Mouse (Mus musculus): ENCODE results near the gene Noct. TPM values are rescaled to one million over a fixed set of nuclear protein-coding genes. Genes with fewer than 3 reads are reported as not detected.
"Not testable (repeated sequence)": the region's sequence is repeated elsewhere in the genome, so short reads cannot be mapped to it uniquely, and the experiment has no call there.

The Noct gene
- 11.0 and 11.5 TPM in 2 replicates for polyA plus RNA-seq (2014; fragmentation: Nextera tagmentation; extraction: Ambion mirVana)

DNA sequence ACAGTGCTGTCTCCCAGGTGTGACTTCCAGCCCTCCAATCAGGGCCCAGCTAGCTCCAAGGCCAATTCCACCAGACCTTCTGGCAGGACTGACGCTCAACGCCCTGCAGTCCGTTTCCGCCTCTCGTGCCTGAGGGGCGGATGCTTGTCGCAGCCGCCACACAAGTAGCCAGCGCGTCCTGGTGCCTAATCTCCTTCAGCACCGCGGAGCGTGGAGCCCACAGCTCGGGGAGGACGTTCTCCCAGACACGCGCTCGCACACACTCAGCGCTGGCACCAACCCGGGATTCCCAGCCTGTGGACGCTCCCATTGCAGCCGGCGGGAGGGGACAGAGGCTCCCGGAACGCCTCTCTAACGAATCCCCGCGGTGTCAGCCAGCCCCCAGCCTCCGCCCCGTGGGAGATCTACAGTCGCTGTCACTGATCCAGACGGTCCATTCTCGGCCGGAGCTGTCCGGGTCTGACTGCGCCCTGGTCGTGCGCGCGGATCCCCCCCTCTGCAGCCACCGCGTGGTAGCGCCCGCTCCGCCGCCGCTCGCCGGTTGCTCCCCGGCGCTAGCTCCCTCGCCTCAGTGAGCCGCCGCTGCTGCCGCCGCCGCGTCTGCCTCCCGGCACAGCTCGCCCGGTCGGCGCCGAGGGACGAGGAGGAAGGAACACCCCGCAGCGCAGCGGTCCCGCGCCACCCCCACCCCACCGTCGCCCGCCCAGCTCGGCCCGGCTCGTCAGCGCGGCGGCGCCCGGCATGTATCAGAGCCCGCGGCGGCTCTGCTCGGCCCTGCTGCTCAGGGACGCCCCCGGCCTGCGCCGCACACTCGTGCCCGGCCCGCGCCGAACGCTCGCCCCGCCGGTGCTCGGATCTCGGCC is at the start of gene Noct:
Gene Noct, plus strand, starts transcription at position 85 of the 863 bp plus-strand sequence.
- peak within 1 kb of the TSS; percentile 92 for H3K9ac ChIP-seq (replicated peaks; ENCODE audit: low read length)
- no peaks in the 10 kb centered on the region for H3K4me1 ChIP-seq (ENCODE audit: control insufficient read depth, insufficient read depth, low read length)
- H3K4me3 ChIP-seq (ENCODE audit: low read depth, low read length), result peak within 1 kb of the TSS; percentile 91
- no peaks in the 10 kb centered on the region for H3K9me3 ChIP-seq (replicated peaks; ENCODE audit: control insufficient read depth, low read length)
- H3K27ac ChIP-seq (replicated peaks; ENCODE audit: low read depth, low read length), result peak within 1 kb of the TSS; percentile 89
- ATAC-seq (replicated peaks; ENCODE audit: insufficient number of reproducible peaks, low FRiP score, low TSS enrichment, low read depth), result peak; percentile 87
- H3K36me3 ChIP-seq (replicated peaks; ENCODE audit: control insufficient read depth, insufficient read depth, low read depth, low read length), result no peaks in the 10 kb centered on the region
- WGBS, result under 1% methylated on average over 81 of the region's 100 CpGs
- DNase-seq (ENCODE audit: low spot score), result peak; percentile 88
- H3K27me3 ChIP-seq (ENCODE audit: control insufficient read depth, insufficient read depth, low read length), result no peaks in the 10 kb centered on the region
- peak within 1 kb of the TSS; percentile 80 for H3K4me2 ChIP-seq (ENCODE audit: low read depth, low read length)

DNA sequence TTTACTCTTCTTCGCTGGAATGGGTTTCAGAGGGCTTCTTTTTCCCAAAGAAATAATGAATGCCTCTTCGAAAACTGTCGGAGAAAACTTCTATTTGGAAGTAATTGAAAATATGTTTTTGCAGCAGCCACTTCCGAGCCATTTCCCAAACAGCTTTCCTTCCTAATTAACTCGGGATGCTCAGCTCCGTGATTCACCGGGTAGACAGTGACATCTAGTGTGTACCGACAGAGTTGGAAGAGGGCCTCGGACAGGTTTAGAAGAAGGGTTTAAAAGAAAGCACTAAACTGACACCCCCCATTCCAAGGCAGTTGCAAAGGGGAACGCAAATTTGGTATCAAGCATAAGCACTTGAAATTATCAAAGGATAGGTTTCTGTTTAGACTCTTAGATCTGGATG is 46.1 kb upstream of the Noct start:
- Histone ChIP-seq H3K4me2 (ENCODE audit: low read depth, low read length) (no peak overlapping the region), H3K9ac (replicated peaks; ENCODE audit: low read length) (no peak overlapping the region), H3K4me1 (ENCODE audit: control insufficient read depth, insufficient read depth, low read length) (no peaks in the 10 kb centered on the region), H3K9me3 (replicated peaks; ENCODE audit: control insufficient read depth, low read length) (no peaks in the 10 kb centered on the region), H3K27ac (replicated peaks; ENCODE audit: low read depth, low read length) (no peak overlapping the region), H3K36me3 (replicated peaks; ENCODE audit: control insufficient read depth, insufficient read depth, low read depth, low read length) (no peaks in the 10 kb centered on the region), H3K4me3 (ENCODE audit: low read depth, low read length) (no peak overlapping the region), H3K27me3 (ENCODE audit: control insufficient read depth, insufficient read depth, low read length) (no peaks in the 10 kb centered on the region)
- WGBS, result 33% methylated on average over 10 of the region's 10 CpGs
- no peak for DNase-seq (ENCODE audit: low spot score)
- no peak for ATAC-seq (replicated peaks; ENCODE audit: insufficient number of reproducible peaks, low FRiP score, low TSS enrichment, low read depth)

DNA sequence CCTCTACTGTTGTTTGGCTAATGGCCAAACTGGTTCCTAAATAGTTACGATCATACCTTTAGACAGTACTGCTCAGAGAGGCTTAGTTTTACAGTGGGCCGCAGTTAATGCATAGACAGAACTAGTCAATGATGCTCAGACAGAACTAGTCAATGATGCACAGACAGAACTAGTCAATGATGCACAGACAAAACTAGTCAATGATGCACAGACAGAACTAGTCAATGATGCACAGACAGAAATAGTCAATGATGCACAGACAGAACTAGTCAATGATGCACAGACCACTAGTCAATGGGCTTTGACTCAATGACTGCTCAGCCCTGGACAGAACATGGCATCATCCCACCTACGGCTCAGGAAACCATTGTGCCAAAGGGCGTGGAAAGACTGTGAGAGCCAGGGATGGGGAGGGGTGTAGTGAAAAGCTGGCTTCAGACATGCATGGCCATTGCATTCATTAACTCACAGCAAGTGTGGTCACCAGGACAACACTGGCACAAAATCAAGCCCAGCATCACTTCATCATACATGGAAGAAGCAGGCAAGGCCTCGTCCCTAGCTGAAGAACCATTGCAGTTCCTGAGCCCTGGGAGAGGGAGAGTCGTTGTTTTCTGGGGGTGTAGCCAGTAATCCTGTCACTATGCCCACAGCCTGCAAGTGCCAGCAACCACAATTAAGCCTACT is 44.6 kb upstream of the Noct start:
- Histone ChIP-seq H3K27ac (replicated peaks; ENCODE audit: low read depth, low read length) (no peak overlapping the region), H3K9me3 (replicated peaks; ENCODE audit: control insufficient read depth, low read length) (no peaks in the 10 kb centered on the region), H3K4me2 (ENCODE audit: low read depth, low read length) (no peak overlapping the region), H3K9ac (replicated peaks; ENCODE audit: low read length) (no peak overlapping the region), H3K27me3 (ENCODE audit: control insufficient read depth, insufficient read depth, low read length) (no peaks in the 10 kb centered on the region), H3K4me1 (ENCODE audit: control insufficient read depth, insufficient read depth, low read length) (no peaks in the 10 kb centered on the region), H3K36me3 (replicated peaks; ENCODE audit: control insufficient read depth, insufficient read depth, low read depth, low read length) (no peaks in the 10 kb centered on the region), H3K4me3 (ENCODE audit: low read depth, low read length) (no peak overlapping the region)
- DNase-seq (ENCODE audit: low spot score) (no peak), ATAC-seq (replicated peaks; ENCODE audit: insufficient number of reproducible peaks, low FRiP score, low TSS enrichment, low read depth) (no peak)
- 91% methylated on average over 6 of the region's 6 CpGs for WGBS

DNA sequence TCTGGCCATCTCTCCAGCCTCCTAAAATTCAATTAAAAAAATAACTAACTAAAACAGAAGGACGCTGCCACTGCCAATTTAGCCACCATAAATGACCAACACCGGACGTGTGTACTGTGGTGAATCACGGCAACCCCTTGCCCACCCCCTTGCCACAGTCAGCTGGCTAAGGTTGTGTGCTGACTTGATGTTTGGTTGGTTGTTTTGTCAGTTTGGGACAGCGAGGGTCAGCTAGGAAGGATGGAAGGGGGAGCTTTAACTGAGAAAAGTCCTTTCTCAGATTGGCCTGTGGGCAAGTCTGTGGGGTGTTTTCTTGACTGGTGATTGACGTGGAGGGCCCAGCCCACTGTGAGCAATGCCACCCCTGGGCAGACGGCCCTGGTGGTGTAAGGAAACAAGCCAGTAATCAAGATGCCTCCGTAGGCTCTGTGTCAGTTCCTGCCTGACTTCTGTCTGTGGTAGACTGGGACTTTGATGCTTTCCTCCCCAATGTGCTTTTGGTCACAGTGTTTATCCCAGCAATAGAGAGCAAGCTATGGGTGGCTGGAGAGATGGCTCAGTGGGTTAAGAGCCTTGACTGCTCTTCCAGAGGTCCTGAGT is 43.8 kb upstream of the Noct start:
- no peak for ATAC-seq (replicated peaks; ENCODE audit: insufficient number of reproducible peaks, low FRiP score, low TSS enrichment, low read depth)
- Histone ChIP-seq H3K27me3 (ENCODE audit: control insufficient read depth, insufficient read depth, low read length) (no peaks in the 10 kb centered on the region), H3K36me3 (replicated peaks; ENCODE audit: control insufficient read depth, insufficient read depth, low read depth, low read length) (no peaks in the 10 kb centered on the region), H3K4me2 (ENCODE audit: low read depth, low read length) (no peak overlapping the region), H3K4me3 (ENCODE audit: low read depth, low read length) (no peak overlapping the region), H3K27ac (replicated peaks; ENCODE audit: low read depth, low read length) (no peak overlapping the region), H3K9me3 (replicated peaks; ENCODE audit: control insufficient read depth, low read length) (no peaks in the 10 kb centered on the region), H3K9ac (replicated peaks; ENCODE audit: low read length) (no peak overlapping the region), H3K4me1 (ENCODE audit: control insufficient read depth, insufficient read depth, low read length) (no peaks in the 10 kb centered on the region)
- WGBS, result 76% methylated on average over 8 of the region's 8 CpGs
- DNase-seq (ENCODE audit: low spot score), result no peak

DNA sequence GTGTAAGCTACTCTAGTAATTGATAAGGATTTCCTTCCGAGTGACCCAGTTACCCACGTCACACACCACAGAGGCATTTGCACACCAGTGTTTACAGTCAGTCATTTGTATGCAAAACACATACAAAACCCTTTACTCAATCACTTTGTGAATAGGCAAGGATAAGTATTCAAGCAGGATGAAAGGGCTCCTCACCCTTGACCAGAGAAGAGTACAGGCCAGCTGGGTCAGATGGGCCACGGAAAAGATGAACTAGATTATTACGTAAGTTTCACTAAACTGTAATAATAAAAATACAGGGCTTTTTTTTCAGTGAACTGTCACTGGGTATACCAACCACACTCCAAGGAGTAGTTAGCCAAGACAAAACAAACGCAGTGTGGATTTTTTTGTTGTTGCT is 41.8 kb upstream of the Noct start:
- Histone ChIP-seq H3K36me3 (replicated peaks; ENCODE audit: control insufficient read depth, insufficient read depth, low read depth, low read length) (no peaks in the 10 kb centered on the region), H3K27ac (replicated peaks; ENCODE audit: low read depth, low read length) (no peak overlapping the region), H3K4me2 (ENCODE audit: low read depth, low read length) (no peak overlapping the region), H3K4me1 (ENCODE audit: control insufficient read depth, insufficient read depth, low read length) (no peaks in the 10 kb centered on the region), H3K9ac (replicated peaks; ENCODE audit: low read length) (no peak overlapping the region), H3K9me3 (replicated peaks; ENCODE audit: control insufficient read depth, low read length) (no peaks in the 10 kb centered on the region), H3K27me3 (ENCODE audit: control insufficient read depth, insufficient read depth, low read length) (no peaks in the 10 kb centered on the region), H3K4me3 (ENCODE audit: low read depth, low read length) (no peak overlapping the region)
- ATAC-seq (replicated peaks; ENCODE audit: insufficient number of reproducible peaks, low FRiP score, low TSS enrichment, low read depth), result no peak
- 80% methylated on average over 5 of the region's 5 CpGs for WGBS
- no peak for DNase-seq (ENCODE audit: low spot score)

DNA sequence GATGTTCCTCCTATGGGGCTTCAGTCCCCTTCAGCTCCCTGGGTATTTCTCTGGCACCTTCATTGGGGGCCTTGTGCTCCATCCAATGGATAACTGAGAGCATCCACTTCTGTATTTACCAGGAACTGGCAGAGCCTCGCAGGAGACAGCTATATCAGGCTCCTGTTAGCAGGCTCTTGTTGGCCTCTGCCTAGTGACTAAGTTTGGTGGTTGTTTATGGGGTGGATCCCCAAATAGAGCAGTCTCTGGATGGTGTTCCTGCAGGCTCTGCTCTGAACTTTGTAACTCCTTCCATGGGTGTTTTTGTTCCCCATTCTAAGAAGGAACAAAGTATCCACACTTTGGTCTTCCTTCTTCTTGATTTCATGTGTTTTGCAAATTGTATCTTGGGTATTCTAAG is 40.7 kb upstream of the Noct start:
- H3K4me3 ChIP-seq (ENCODE audit: low read depth, low read length); H3K27me3 ChIP-seq (ENCODE audit: control insufficient read depth, insufficient read depth, low read length); H3K9ac ChIP-seq (replicated peaks; ENCODE audit: low read length); H3K9me3 ChIP-seq (replicated peaks; ENCODE audit: control insufficient read depth, low read length); H3K4me2 ChIP-seq (ENCODE audit: low read depth, low read length); H3K4me1 ChIP-seq (ENCODE audit: control insufficient read depth, insufficient read depth, low read length); H3K36me3 ChIP-seq (replicated peaks; ENCODE audit: control insufficient read depth, insufficient read depth, low read depth, low read length); ATAC-seq (replicated peaks; ENCODE audit: insufficient number of reproducible peaks, low FRiP score, low TSS enrichment, low read depth); H3K27ac ChIP-seq (replicated peaks; ENCODE audit: low read depth, low read length); DNase-seq (ENCODE audit: low spot score): not testable (repeated sequence)
- 85% methylated on average over 1 of the region's 1 CpGs for WGBS

DNA sequence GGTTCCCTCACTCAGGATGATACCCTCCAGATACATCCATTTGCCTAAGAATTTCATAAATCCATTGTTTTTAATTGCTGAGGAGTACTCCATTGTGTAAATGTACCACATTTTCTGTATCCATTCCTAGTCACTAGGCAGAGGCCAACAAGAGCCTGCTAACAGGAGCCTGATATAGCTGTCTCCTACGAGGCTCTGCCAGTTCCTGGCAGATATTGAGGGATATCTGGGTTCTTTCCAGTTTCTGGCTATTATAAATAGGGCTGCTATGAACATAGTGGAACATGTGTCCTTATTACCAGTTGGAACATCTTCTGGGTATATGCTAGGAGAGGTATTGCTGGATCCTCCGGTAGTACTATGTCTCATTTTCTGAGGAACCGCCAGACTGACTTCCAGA is 40.3 kb upstream of the Noct start:
- H3K36me3 ChIP-seq (replicated peaks; ENCODE audit: control insufficient read depth, insufficient read depth, low read depth, low read length); ATAC-seq (replicated peaks; ENCODE audit: insufficient number of reproducible peaks, low FRiP score, low TSS enrichment, low read depth); H3K9ac ChIP-seq (replicated peaks; ENCODE audit: low read length); H3K27me3 ChIP-seq (ENCODE audit: control insufficient read depth, insufficient read depth, low read length); DNase-seq (ENCODE audit: low spot score); H3K4me1 ChIP-seq (ENCODE audit: control insufficient read depth, insufficient read depth, low read length); H3K4me2 ChIP-seq (ENCODE audit: low read depth, low read length); H3K27ac ChIP-seq (replicated peaks; ENCODE audit: low read depth, low read length); H3K9me3 ChIP-seq (replicated peaks; ENCODE audit: control insufficient read depth, low read length); H3K4me3 ChIP-seq (ENCODE audit: low read depth, low read length): not testable (repeated sequence)
- WGBS, result 86% methylated on average over 3 of the region's 3 CpGs

DNA sequence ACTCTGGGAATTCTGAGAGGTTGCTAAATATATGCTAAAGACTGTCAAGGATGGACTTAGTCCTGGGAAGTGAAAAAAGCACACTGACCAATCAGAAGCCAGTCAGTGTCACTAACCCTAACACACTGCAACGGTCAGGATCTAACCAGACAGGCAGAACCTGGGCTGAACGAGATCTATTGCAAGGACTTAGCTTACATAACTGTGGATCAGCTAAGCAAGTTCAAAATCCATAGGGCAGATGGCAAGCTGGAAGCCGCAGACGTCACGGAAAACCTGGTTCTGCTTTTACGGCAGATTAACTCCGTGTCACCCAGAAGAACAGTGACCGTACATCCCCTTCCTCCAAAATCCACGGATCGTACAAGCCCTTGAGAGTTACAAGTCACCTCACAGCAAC is 39.5 kb upstream of the Noct start:
- Histone ChIP-seq H3K27ac (replicated peaks; ENCODE audit: low read depth, low read length) (no peak overlapping the region), H3K4me1 (ENCODE audit: control insufficient read depth, insufficient read depth, low read length) (no peaks in the 10 kb centered on the region), H3K36me3 (replicated peaks; ENCODE audit: control insufficient read depth, insufficient read depth, low read depth, low read length) (no peaks in the 10 kb centered on the region), H3K4me2 (ENCODE audit: low read depth, low read length) (no peak overlapping the region), H3K27me3 (ENCODE audit: control insufficient read depth, insufficient read depth, low read length) (no peaks in the 10 kb centered on the region), H3K9ac (replicated peaks; ENCODE audit: low read length) (no peak overlapping the region), H3K9me3 (replicated peaks; ENCODE audit: control insufficient read depth, low read length) (no peaks in the 10 kb centered on the region), H3K4me3 (ENCODE audit: low read depth, low read length) (no peak overlapping the region)
- DNase-seq (ENCODE audit: low spot score) (no peak), ATAC-seq (replicated peaks; ENCODE audit: insufficient number of reproducible peaks, low FRiP score, low TSS enrichment, low read depth) (no peak)
- WGBS, result 70% methylated on average over 10 of the region's 10 CpGs
